In genomic region chr16:10026741-10027140, GRCm38 (mm10) we compare ENCODE assay signal across 16 mouse cellular contexts. TPM values are rescaled to one million over a fixed set of nuclear protein-coding genes. Genes with fewer than 3 reads are reported as not detected.
"Had no signal": no experiment of that assay in that cellular context is flagged by ENCODE, and none has a peak within 500 bp of the region (broad histone marks: within the 10 kb centered on the region; RNA-seq: fewer than 3 reads in every experiment).

No protein-coding gene starts in this region.

- H3K27ac ChIP-seq: midbrain, embryonic 13.5 days; midbrain, embryonic 15.5 days; neural tube, embryonic 12.5 days; stomach, embryonic 15.5 days; stomach, postnatal 0 days had no signal

- ATAC-seq: midbrain, embryonic 13.5 days; midbrain, embryonic 15.5 days had no signal

- H3K4me3 ChIP-seq: megakaryocyte, embryonic 14.5 days; midbrain, embryonic 13.5 days; midbrain, embryonic 15.5 days; neural tube, embryonic 12.5 days; stomach, embryonic 15.5 days had no signal

- H3K4me2 ChIP-seq: lung, embryonic 14.5 days; midbrain, embryonic 11.5 days; midbrain, embryonic 13.5 days; midbrain, embryonic 15.5 days; neural tube, embryonic 12.5 days; stomach, embryonic 15.5 days had no signal

- H3K27me3 ChIP-seq: megakaryocyte, embryonic 14.5 days; midbrain, embryonic 13.5 days; midbrain, embryonic 15.5 days; neural tube, embryonic 12.5 days; stomach, embryonic 15.5 days had no signal

- H3K9ac ChIP-seq: lung, embryonic 14.5 days; midbrain, embryonic 13.5 days; midbrain, embryonic 15.5 days; neural tube, embryonic 12.5 days; stomach, embryonic 15.5 days had no signal

- DNase-seq: lung, adult 18-20 months; lung, embryonic 14.5 days; lung, postnatal 10 days; lung, postnatal 4 days; right cerebral cortex, postnatal 14 days; thymus, adult 2 months; thymus, postnatal 25 days; thymus, postnatal 4 days had no signal

- H3K4me1 ChIP-seq: megakaryocyte, embryonic 14.5 days; midbrain, embryonic 13.5 days; midbrain, embryonic 15.5 days; neural tube, embryonic 12.5 days; stomach, embryonic 15.5 days had no signal

- H3K9me3 ChIP-seq: midbrain, embryonic 13.5 days; midbrain, embryonic 15.5 days; neural tube, embryonic 12.5 days; stomach, embryonic 15.5 days had no signal

- H3K36me3 ChIP-seq: midbrain, embryonic 13.5 days; midbrain, embryonic 15.5 days; neural tube, embryonic 12.5 days; stomach, embryonic 15.5 days had no signal

RNA-seq across cellular contexts. Expression of gene Grin2a, which starts 31.4 kb away (rescaled TPM):
- polyA plus RNA-seq: liver, embryonic 16.5 days; stomach, postnatal 0 days had no signal
